Mouse (Mus musculus) lung, adult 2 months (tissue): ENCODE measurements at regions not wholly inside any gene's neighbourhood (a gene's known extent, or its start where the extent isn't known, plus 50 kb on each side); places are given as distances from the start of the nearest gene placed in this dataset.

Experiments used
- CTCF ChIP-seq: fragments of 200-500 bp; IDR thresholded peaks from 2 replicates; pipeline ENCODE4 v1.5.1; 2011; ENCODE audit warnings: mild to moderate bottlenecking, low read length, control low read depth; ENCODE audit not compliant: insufficient read depth
- POLR2A ChIP-seq: fragments of 200-500 bp; IDR thresholded peaks from 2 replicates; pipeline ENCODE4 v1.6.1; 2011; ENCODE audit warnings: low read depth, mild to moderate bottlenecking, control low read depth, low read length, borderline replicate concordance; ENCODE audit errors: extremely low read depth

DNA sequence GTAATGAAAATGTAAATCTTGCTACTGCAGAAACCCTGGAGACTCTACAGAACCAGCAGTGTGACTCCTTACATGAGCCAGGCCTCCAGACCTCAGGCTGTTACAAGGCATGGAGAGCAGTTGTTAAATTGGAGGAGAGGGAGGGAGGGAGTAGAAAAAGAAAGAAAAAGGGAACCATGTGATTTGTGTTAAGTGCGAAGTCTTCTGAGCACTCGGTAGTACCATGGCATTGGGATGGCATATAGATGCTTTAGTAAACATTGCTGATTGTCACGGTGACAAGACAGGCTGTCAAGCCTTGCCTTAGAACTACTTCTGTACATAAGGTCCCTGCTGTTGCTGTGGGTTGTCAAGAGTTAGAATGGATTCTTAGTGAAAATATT lies 189.6 kb upstream of the Dph6 start:
- TF ChIP-seq CTCF (no peak), POLR2A (no peak)
